Mouse (Mus musculus) stomach, embryonic 15.5 days (tissue): Measurements from ENCODE around the gene Gm12166. TPM values are rescaled to one million over a fixed set of nuclear protein-coding genes. Genes with fewer than 3 reads are reported as not detected.

Experiments used
- ATAC-seq: fragments of 200-750 bp; cut with Nextera tagmentation; 2 replicates; pipeline ENCODE4 v1.8.0; 2017; ENCODE audit warnings: low read depth, moderate number of reproducible peaks, moderate TSS enrichment; ENCODE audit not compliant: insufficient read depth, low FRiP score
- H3K27ac ChIP-seq: fragments of 300-500 bp; sonication (generic); 2 replicates; pipeline ENCODE4 v1.5.1; 2015; ENCODE audit warnings: mild to moderate bottlenecking, inconsistent platforms
- H3K27me3 ChIP-seq: fragments of 300-500 bp; sonication (generic); replicated peaks from 2 replicates; pipeline ENCODE4 v1.6.1; 2015; ENCODE audit warnings: inconsistent platforms
- H3K36me3 ChIP-seq: fragments of 300-500 bp; sonication (generic); 2 replicates; pipeline ENCODE4 v1.6.1; 2015; ENCODE audit warnings: inconsistent platforms
- H3K4me1 ChIP-seq: fragments of 300-500 bp; sonication (generic); 2 replicates; pipeline ENCODE4 v1.6.1; 2015; ENCODE audit warnings: inconsistent platforms
- H3K4me2 ChIP-seq: fragments of 300-500 bp; sonication (generic); 2 replicates; pipeline ENCODE4 v1.6.1; 2015; ENCODE audit warnings: mild to moderate bottlenecking, inconsistent platforms
- H3K4me3 ChIP-seq: fragments of 300-500 bp; sonication (generic); replicated peaks from 2 replicates; pipeline ENCODE4 v1.5.1; 2015; ENCODE audit warnings: inconsistent platforms
- H3K9ac ChIP-seq: fragments of 300-500 bp; sonication (generic); 2 replicates; pipeline ENCODE4 v1.6.1; 2015; ENCODE audit warnings: inconsistent platforms
- H3K9me3 ChIP-seq: fragments of 300-500 bp; sonication (generic); 2 replicates; pipeline ENCODE4 v1.6.1; 2016; ENCODE audit warnings: inconsistent platforms
- WGBS: fragments of 180-500 bp; shearing (Covaris S2); methylation state at CpG from one replicate; pipeline ENCODE4 v1.1.7; 2015; 5-methylcytosine and 5-hydroxymethylcytosine counted together
- polyA plus RNA-seq: library from polyadenylated mRNA; unstranded; fragments of >200 nt; fragmentation: Nextera tagmentation; extraction: Ambion mirVana; gene quantifications from 2 replicates; pipeline ENCODE4 v1.2.1, GENCODE M21; 2015

Gm12166 gene
- polyA plus RNA-seq, 1 experiment from 2014 or later: 11.1 TPM

- no peak overlapping the region for H3K9ac ChIP-seq
- H3K4me3 ChIP-seq: no peak overlapping the region
- peaks cover 12% of the 10 kb centered on the region for H3K4me1 ChIP-seq
- no peaks in the 10 kb centered on the region for H3K36me3 ChIP-seq
- WGBS: 63% methylated on average over 3 of the region's 3 CpGs
- H3K27me3 ChIP-seq: no peaks in the 10 kb centered on the region
- no peaks in the 10 kb centered on the region for H3K9me3 ChIP-seq
- 0 out of 2 replicates have a peak overlapping the region, but pooled peaks have one; percentile 9 for H3K27ac ChIP-seq
- ATAC-seq: no peak
- H3K4me2 ChIP-seq: no peak overlapping the region
Measured at GRCm38 (mm10) chr11:46084568-46084967, 32.4 kb upstream of the Gm12166 start.

GRCm38 (mm10) chr11:46083835-46084444 is 31.8 kb upstream of the Gm12166 start:
- peaks cover 11% of the 10 kb centered on the region for H3K4me1 ChIP-seq
- H3K4me2 ChIP-seq: no peak overlapping the region
- no peak for ATAC-seq
- H3K4me3 ChIP-seq: no peak overlapping the region
- no peaks in the 10 kb centered on the region for H3K36me3 ChIP-seq
- 77% methylated on average over 11 of the region's 11 CpGs for WGBS
- no peaks in the 10 kb centered on the region for H3K9me3 ChIP-seq
- H3K9ac ChIP-seq: no peak overlapping the region
- H3K27ac ChIP-seq: 0 out of 2 replicates have a peak overlapping the region, but pooled peaks have one; percentile 9
- no peaks in the 10 kb centered on the region for H3K27me3 ChIP-seq

- ATAC-seq: no peak
- Histone ChIP-seq H3K36me3 (no peaks in the 10 kb centered on the region), H3K27me3 (no peaks in the 10 kb centered on the region), H3K9me3 (no peaks in the 10 kb centered on the region), H3K4me3 (no peak overlapping the region), H3K4me1 (peaks cover 5% of the 10 kb centered on the region), H3K9ac (no peak overlapping the region), H3K4me2 (no peak overlapping the region), H3K27ac (no peak overlapping the region)
- WGBS: 65% methylated on average over 3 of the region's 3 CpGs
Measured at GRCm38 (mm10) chr11:46083405-46083804, 31.3 kb upstream of the Gm12166 start.

- H3K4me3 ChIP-seq: no peak overlapping the region
- WGBS: 75% methylated on average over 2 of the region's 2 CpGs
- H3K27me3 ChIP-seq: no peaks in the 10 kb centered on the region
- H3K27ac ChIP-seq: no peak overlapping the region
- H3K36me3 ChIP-seq: peaks cover 8% of the 10 kb centered on the region; the same call in 1 of the 2 replicates
- H3K9me3 ChIP-seq: no peaks in the 10 kb centered on the region
- no peak for ATAC-seq
- H3K4me1 ChIP-seq: peaks cover 5% of the 10 kb centered on the region
- H3K4me2 ChIP-seq: no peak overlapping the region
- no peak overlapping the region for H3K9ac ChIP-seq
Measured at GRCm38 (mm10) chr11:46081075-46081474, 29.0 kb upstream of the Gm12166 start.

- no peak overlapping the region for H3K4me3 ChIP-seq
- peak; percentile 93 for ATAC-seq
- H3K36me3 ChIP-seq: peaks cover 12% of the 10 kb centered on the region; the same call in 1 of the 2 replicates
- no peak overlapping the region for H3K9ac ChIP-seq
- no peaks in the 10 kb centered on the region for H3K27me3 ChIP-seq
- peaks cover 8% of the 10 kb centered on the region; the same call in 1 of the 2 replicates for H3K4me1 ChIP-seq
- H3K9me3 ChIP-seq: no peaks in the 10 kb centered on the region
- no peak overlapping the region for H3K4me2 ChIP-seq
- no peak overlapping the region for H3K27ac ChIP-seq
- 81% methylated on average over 7 of the region's 7 CpGs for WGBS
Measured at GRCm38 (mm10) chr11:46077732-46078375, 25.7 kb upstream of the Gm12166 start.

GRCm38 (mm10) chr11:46077304-46077703 is 25.2 kb upstream of the Gm12166 start:
- H3K4me3 ChIP-seq: no peak overlapping the region
- no peaks in the 10 kb centered on the region for H3K27me3 ChIP-seq
- ATAC-seq: no peak
- H3K27ac ChIP-seq: no peak overlapping the region
- WGBS: 85% methylated on average over 5 of the region's 5 CpGs
- peaks cover 12% of the 10 kb centered on the region; the same call in 1 of the 2 replicates for H3K4me1 ChIP-seq
- H3K36me3 ChIP-seq: peaks cover 12% of the 10 kb centered on the region; the same call in 1 of the 2 replicates
- H3K4me2 ChIP-seq: no peak overlapping the region
- no peaks in the 10 kb centered on the region for H3K9me3 ChIP-seq
- H3K9ac ChIP-seq: no peak overlapping the region

GRCm38 (mm10) chr11:46076442-46077158 is 24.5 kb upstream of the Gm12166 start:
- no peak for ATAC-seq
- H3K27me3 ChIP-seq: no peaks in the 10 kb centered on the region
- H3K9ac ChIP-seq: no peak overlapping the region
- H3K27ac ChIP-seq: no peak overlapping the region; the same call in 1 of the 2 replicates
- H3K4me3 ChIP-seq: no peak overlapping the region
- 89% methylated on average over 11 of the region's 11 CpGs for WGBS
- H3K36me3 ChIP-seq: peaks cover 12% of the 10 kb centered on the region; the same call in 1 of the 2 replicates
- H3K9me3 ChIP-seq: no peaks in the 10 kb centered on the region
- H3K4me1 ChIP-seq: peaks cover 12% of the 10 kb centered on the region; the same call in 1 of the 2 replicates
- H3K4me2 ChIP-seq: no peak overlapping the region

GRCm38 (mm10) chr11:46075507-46075906 is 23.4 kb upstream of the Gm12166 start:
- peaks cover 12% of the 10 kb centered on the region; the same call in 1 of the 2 replicates for H3K4me1 ChIP-seq
- no peaks in the 10 kb centered on the region for H3K27me3 ChIP-seq
- no peak overlapping the region for H3K4me3 ChIP-seq
- no peak for ATAC-seq
- no peak overlapping the region for H3K27ac ChIP-seq
- H3K4me2 ChIP-seq: no peak overlapping the region
- no peaks in the 10 kb centered on the region for H3K9me3 ChIP-seq
- WGBS: 65% methylated on average over 3 of the region's 3 CpGs
- peaks cover 12% of the 10 kb centered on the region; the same call in 1 of the 2 replicates for H3K36me3 ChIP-seq
- H3K9ac ChIP-seq: no peak overlapping the region

GRCm38 (mm10) chr11:46073850-46074688 is 21.9 kb upstream of the Gm12166 start:
- peaks cover 13% of the 10 kb centered on the region; the same call in 1 of the 2 replicates for H3K4me1 ChIP-seq
- no peak overlapping the region for H3K4me3 ChIP-seq

GRCm38 (mm10) chr11:46073061-46073849 is 21.1 kb upstream of the Gm12166 start:
- Histone ChIP-seq H3K9me3 (no peaks in the 10 kb centered on the region), H3K4me3 (no peak overlapping the region), H3K36me3 (peaks cover 12% of the 10 kb centered on the region; the same call in 1 of the 2 replicates), H3K4me1 (peaks cover 18% of the 10 kb centered on the region; the same call in 1 of the 2 replicates), H3K27ac (peak overlapping the region; percentile 59), H3K9ac (no peak overlapping the region), H3K4me2 (no peak overlapping the region), H3K27me3 (no peaks in the 10 kb centered on the region)
- WGBS: 55% methylated on average over 15 of the region's 15 CpGs
- no peak for ATAC-seq

More at GRCm38 (mm10) chr11:46073850-46074688, 21.9 kb upstream of the Gm12166 start:
- no peak for ATAC-seq
- 87% methylated on average over 17 of the region's 17 CpGs for WGBS
- peak overlapping the region; percentile 59; the same call in 1 of the 2 replicates for H3K27ac ChIP-seq
- no peaks in the 10 kb centered on the region for H3K27me3 ChIP-seq
- H3K36me3 ChIP-seq: peaks cover 12% of the 10 kb centered on the region; the same call in 1 of the 2 replicates
- H3K4me2 ChIP-seq: no peak overlapping the region
- no peak overlapping the region for H3K9ac ChIP-seq
- H3K9me3 ChIP-seq: no peaks in the 10 kb centered on the region
